Mouse (Mus musculus): ENCODE measurements at regions not wholly inside any gene's neighbourhood (a gene's known extent, or its start where the extent isn't known, plus 50 kb on each side); places are given as distances from the start of the nearest gene placed in this dataset.

GRCm38 (mm10) chr13:51899319-51900042, 53.0 kb downstream of the Gadd45g start:
- DNase-seq, result no peak

- no peak for DNase-seq
Observed at GRCm38 (mm10) chr13:51900043-51900440, 53.6 kb downstream of the Gadd45g start.

- DNase-seq, result peak; percentile 92
Observed at GRCm38 (mm10) chr13:51902482-51903285, 56.2 kb downstream of the Gadd45g start.

DNA sequence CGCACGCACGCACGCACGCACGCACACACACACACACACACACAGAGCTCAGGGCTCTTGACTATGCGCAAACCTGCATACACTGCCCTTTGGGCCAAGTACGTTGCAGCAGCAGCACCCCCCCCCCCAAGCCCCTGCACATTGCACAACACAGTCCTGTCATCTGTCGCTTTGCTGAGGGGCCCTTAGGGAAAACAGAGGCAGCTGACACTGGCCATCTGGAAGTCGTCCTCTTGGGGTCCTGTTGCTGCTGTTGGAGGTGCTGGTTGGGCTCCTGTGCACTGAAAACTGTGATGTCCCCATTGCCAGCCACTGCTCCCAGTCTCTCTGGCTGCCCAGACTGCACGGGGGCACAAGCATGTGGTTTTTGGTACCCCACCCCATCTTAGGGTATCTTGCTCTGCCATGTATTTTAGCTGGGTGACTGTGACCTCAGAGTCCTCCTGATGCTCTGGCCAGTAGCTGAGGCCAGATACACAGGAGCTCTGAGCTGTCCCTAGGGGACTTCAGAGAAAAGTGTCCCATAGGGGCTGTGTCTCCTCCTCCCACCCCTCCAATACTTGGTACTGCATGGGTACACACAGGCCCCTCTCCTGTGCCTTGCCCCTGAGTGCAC, 57.0 kb downstream of the Gadd45g start:
- DNase-seq, result no peak

- no peak for DNase-seq
Observed at GRCm38 (mm10) chr13:51905270-51905669, 58.8 kb downstream of the Gadd45g start.

- DNase-seq, result no peak
Observed at GRCm38 (mm10) chr13:51906103-51906502, 59.6 kb downstream of the Gadd45g start.

DNA sequence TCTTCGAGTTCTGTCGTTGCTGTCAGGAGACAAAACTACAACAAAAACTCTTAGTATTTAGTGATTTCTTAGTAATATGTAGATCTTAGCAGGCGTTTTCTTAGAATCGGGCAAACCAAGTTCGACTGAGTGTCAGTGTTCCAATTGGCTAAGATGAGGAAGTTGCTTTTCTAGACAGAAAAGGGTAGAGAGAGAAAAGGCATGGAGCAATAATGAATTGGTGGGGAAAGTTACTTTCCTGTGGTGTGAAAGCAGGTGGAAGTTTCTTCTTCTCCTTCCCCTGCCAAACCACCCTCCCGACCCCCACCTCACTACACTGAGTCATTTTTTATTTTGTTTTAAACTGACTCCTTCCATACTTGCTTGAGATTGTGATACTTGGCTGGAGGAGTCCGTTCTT, 62.0 kb downstream of the Gadd45g start:
- DNase-seq, result no peak

GRCm38 (mm10) chr13:51911296-51911998, 65.0 kb downstream of the Gadd45g start:
- no peak for DNase-seq

DNA sequence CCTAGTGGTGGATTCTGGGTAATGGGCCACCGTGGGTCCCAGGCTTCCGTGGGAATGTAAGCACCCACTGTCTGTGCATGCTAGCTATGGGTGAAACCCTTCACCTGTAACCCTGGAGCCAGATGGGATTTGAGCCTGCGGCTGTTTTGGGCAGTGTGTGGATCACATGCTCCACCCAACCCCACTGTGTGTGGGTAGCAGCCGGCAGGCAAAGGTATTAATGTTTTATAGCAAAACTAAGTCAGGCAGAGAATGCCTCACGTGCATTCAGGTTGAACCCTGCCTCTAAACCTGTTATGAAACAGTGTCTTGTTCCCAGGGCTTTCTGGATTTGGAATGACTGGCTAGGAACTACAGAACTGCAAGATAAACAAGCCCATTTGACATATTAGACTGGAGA, 66.0 kb downstream of the Gadd45g start:
- DNase-seq, result no peak

DNA sequence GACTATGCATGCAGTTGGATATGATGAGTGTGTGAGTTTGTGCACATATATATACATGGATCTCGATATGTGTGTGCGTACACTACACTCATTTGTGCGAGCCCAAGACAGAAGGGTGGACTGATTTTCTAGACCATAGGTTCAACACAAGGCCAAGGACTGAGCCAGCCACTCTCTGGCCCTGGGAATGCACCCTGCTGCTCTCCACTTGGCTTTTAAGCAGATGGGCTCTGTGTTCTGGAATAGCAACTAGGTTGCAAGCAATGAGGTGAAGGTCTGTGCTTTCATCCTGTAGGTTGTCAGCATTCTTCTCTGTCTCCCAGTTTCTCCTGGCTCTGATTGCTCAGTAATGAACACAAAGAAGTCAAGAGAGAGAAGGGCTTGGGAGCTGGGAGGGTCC, 66.5 kb downstream of the Gadd45g start:
- DNase-seq, result peak; percentile 55

DNA sequence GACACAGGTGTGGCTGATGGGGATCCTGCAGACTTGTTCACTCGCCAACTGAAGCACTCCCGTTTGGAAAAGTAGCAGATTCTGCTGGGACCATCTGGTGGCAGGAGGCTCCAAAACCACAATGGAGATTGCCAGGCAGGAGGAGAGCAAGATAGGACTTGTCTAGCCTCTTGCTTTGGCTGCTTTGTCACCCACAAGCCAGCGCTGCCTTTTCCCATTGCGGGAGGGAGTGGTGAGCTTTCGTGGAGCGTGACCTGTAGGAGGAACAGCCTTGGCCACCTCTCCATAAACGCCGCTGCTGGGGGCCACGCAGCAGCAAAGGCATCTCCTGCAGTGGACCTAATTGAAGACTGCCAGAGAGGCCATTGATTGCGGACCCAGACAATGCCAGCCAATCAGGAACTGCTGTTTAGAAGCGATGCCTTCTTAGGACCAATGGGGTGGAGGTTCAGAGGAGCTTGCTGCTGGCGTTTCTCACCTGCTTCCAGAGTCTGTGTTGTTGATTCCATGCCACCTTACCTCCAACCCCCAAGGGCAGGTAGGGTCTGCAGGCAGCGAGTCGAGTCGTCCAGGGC, 70.3 kb downstream of the Gadd45g start:
- no peak for DNase-seq

GRCm38 (mm10) chr13:51917658-51918057, 71.2 kb downstream of the Gadd45g start:
- DNase-seq, result no peak

DNA sequence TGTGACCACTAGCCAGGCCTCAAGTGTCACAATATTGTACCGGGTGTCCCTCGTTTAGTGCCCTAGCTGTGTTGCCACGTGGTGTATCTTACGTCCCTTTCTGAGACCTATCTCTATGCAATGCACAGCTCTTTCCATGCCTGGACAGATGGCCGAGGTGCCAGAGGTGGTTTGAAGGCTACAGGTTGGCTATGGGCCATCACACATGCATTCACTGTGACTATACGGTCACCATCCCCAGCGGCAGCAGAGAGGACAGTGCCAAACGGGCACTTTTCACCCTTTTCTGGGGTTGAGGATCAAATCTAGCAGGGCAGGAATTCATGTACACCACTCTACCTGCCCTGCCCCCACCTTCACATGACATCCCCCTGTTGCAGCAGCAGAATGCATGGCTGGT, 71.6 kb downstream of the Gadd45g start:
- no peak for DNase-seq

GRCm38 (mm10) chr13:51918781-51919170, 72.3 kb downstream of the Gadd45g start:
- DNase-seq, result no peak

- DNase-seq, result no peak
Observed at GRCm38 (mm10) chr13:51919171-51919793, 72.8 kb downstream of the Gadd45g start.

GRCm38 (mm10) chr13:51919937-51920336, 73.5 kb downstream of the Gadd45g start:
- DNase-seq, result no peak

GRCm38 (mm10) chr13:51920511-51921351, 74.3 kb downstream of the Gadd45g start:
- no peak for DNase-seq

GRCm38 (mm10) chr13:51921550-51921949, 75.1 kb downstream of the Gadd45g start:
- DNase-seq, result no peak

DNA sequence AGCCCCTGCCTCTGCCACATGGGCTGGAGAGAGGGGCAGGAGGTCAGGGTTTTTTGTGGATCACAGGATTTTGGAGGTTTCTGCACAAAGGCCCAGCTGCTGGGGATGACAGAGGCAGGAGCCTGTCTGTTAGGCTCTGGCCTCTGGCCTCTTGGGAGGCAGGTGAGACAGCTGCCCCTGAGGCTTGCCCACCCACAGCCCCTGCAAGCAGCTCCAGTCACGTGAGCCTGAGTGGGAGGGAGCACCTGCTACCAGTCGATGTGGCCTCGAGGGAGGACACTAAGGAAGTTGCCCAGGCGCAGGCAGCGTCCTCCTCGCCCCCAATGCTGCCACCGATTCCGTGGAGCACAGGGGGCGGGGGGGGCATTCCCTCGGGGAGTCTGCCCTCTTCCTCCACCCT, 80.3 kb downstream of the Gadd45g start:
- no peak for DNase-seq

GRCm38 (mm10) chr13:51929730-51930129, 83.3 kb downstream of the Gadd45g start:
- DNase-seq, result no peak

GRCm38 (mm10) chr13:51930301-51930747, 83.8 kb downstream of the Gadd45g start:
- no peak for DNase-seq

Measured in cerebellum, adult 8-10 months (tissue).